Mouse (Mus musculus) C2C12 (cell line): ENCODE data around the gene Myom1. TPM values are rescaled to one million over a fixed set of nuclear protein-coding genes. Genes with fewer than 3 reads are reported as not detected.

ENCODE experiments used
- H3K27me3 ChIP-seq: one replicate; pipeline ENCODE4 v1.6.1; 2011; ENCODE audit not compliant: control insufficient read depth, insufficient read depth, insufficient read length
- H3K36me3 ChIP-seq: one replicate; pipeline ENCODE4 v1.6.1; 2011; ENCODE audit not compliant: control insufficient read depth, insufficient read depth
- H3K4me3 ChIP-seq: one replicate; pipeline ENCODE4 v1.5.1; 2011; ENCODE audit warnings: mild to moderate bottlenecking, control low read depth; ENCODE audit not compliant: poor library complexity, insufficient read depth, severe bottlenecking
- H3K79me2 ChIP-seq: one replicate; pipeline ENCODE4 v1.6.1; 2011; ENCODE audit not compliant: control insufficient read depth, insufficient read depth
- H3K79me3 ChIP-seq: one replicate; pipeline ENCODE4 v1.6.1; 2011; ENCODE audit warnings: low read depth, control low read depth
- H3ac ChIP-seq: one replicate; pipeline ENCODE3; 2011; ENCODE audit warnings: low read depth; ENCODE audit not compliant: control insufficient read depth, insufficient read length
- CEBPB ChIP-seq: IDR thresholded peaks from one replicate; pipeline ENCODE4 v1.6.1; 2011; ENCODE audit warnings: low read depth, mild to moderate bottlenecking, control low read depth, moderate library complexity
- CTCF ChIP-seq: IDR thresholded peaks from one replicate; pipeline ENCODE4 v1.5.1; 2011; ENCODE audit not compliant: control insufficient read depth, insufficient read depth, insufficient read length
- FOSL1 ChIP-seq: IDR thresholded peaks from one replicate; pipeline ENCODE4 v1.8.0; 2011; ENCODE audit warnings: mild to moderate bottlenecking, low read length; ENCODE audit not compliant: poor library complexity, insufficient read depth, severe bottlenecking
- MAX ChIP-seq: IDR thresholded peaks from one replicate; pipeline ENCODE4 v1.6.1; 2011; ENCODE audit warnings: mild to moderate bottlenecking, control low read depth
- MYOD1 ChIP-seq: IDR thresholded peaks from one replicate; pipeline ENCODE4 v1.6.1; 2011; ENCODE audit warnings: low read depth; ENCODE audit not compliant: control insufficient read depth, insufficient read length
- MYOG ChIP-seq: IDR thresholded peaks from one replicate; pipeline ENCODE4 v1.6.1; 2011; ENCODE audit not compliant: control insufficient read depth, insufficient read length; ENCODE audit errors: extremely low read depth
- USF1 ChIP-seq: IDR thresholded peaks from one replicate; pipeline ENCODE4 v1.6.1; 2011; ENCODE audit warnings: low read depth, mild to moderate bottlenecking, control low read depth, moderate library complexity
- polyA plus RNA-seq: library from polyadenylated mRNA; unstranded; fragments of >200 nt; fragmentation: generic; extraction: Trizol; gene quantifications from one replicate; pipeline ENCODE4 v1.2.1, GENCODE M21; 2012; ENCODE audit warnings: missing spikeins

Gene Myom1
- polyA plus RNA-seq, 1 experiment: 0.35 TPM

GRCm38 (mm10) chr17:71089781-71090480 lies 87.5 kb downstream of the Myom1 start:
- H3K36me3 ChIP-seq: no peaks in the 10 kb centered on the region
- no peaks in the 10 kb centered on the region for H3K79me3 ChIP-seq
- H3K4me3 ChIP-seq: no peak overlapping the region
- no peak overlapping the region for H3ac ChIP-seq
- TF ChIP-seq MYOG: no peak
- no peak for TF ChIP-seq CTCF
- no peak for TF ChIP-seq MAX
- TF ChIP-seq CEBPB: no peak
- no peak for TF ChIP-seq USF1
- no peak for TF ChIP-seq FOSL1
- TF ChIP-seq MYOD1: no peak
- H3K79me2 ChIP-seq: no peaks in the 10 kb centered on the region
- no peaks in the 10 kb centered on the region for H3K27me3 ChIP-seq

GRCm38 (mm10) chr17:71091024-71091423 lies 88.6 kb downstream of the Myom1 start:
- TF ChIP-seq MAX (no peak), FOSL1 (no peak), MYOG (no peak), CEBPB (no peak), USF1 (no peak), CTCF (no peak), MYOD1 (no peak)
- Histone ChIP-seq H3K79me3 (no peaks in the 10 kb centered on the region), H3K27me3 (no peaks in the 10 kb centered on the region), H3ac (no peak overlapping the region), H3K36me3 (no peaks in the 10 kb centered on the region), H3K79me2 (no peaks in the 10 kb centered on the region), H3K4me3 (no peak overlapping the region)

GRCm38 (mm10) chr17:71092341-71092740 lies 89.9 kb downstream of the Myom1 start:
- TF ChIP-seq USF1: no peak
- TF ChIP-seq FOSL1: no peak
- TF ChIP-seq MYOG: no peak
- no peak for TF ChIP-seq MAX
- TF ChIP-seq CTCF: no peak
- TF ChIP-seq CEBPB: no peak
- no peak for TF ChIP-seq MYOD1
- Histone ChIP-seq H3K36me3 (no peaks in the 10 kb centered on the region), H3ac (no peak overlapping the region), H3K79me2 (no peaks in the 10 kb centered on the region), H3K27me3 (no peaks in the 10 kb centered on the region), H3K4me3 (no peak overlapping the region), H3K79me3 (no peaks in the 10 kb centered on the region)

- Histone ChIP-seq H3K4me3 (no peak overlapping the region), H3K79me3 (no peaks in the 10 kb centered on the region), H3K79me2 (no peaks in the 10 kb centered on the region), H3K36me3 (no peaks in the 10 kb centered on the region), H3K27me3 (no peaks in the 10 kb centered on the region), H3ac (no peak overlapping the region)
- TF ChIP-seq CTCF (no peak), MYOG (no peak)
Measured at GRCm38 (mm10) chr17:71093793-71094192, 91.4 kb downstream of the Myom1 start.

- H3ac ChIP-seq: no peak overlapping the region
- H3K79me3 ChIP-seq: no peaks in the 10 kb centered on the region
- no peaks in the 10 kb centered on the region for H3K36me3 ChIP-seq
- no peaks in the 10 kb centered on the region for H3K27me3 ChIP-seq
- no peak overlapping the region for H3K4me3 ChIP-seq
- no peak for TF ChIP-seq MYOD1
- no peak for TF ChIP-seq FOSL1
- TF ChIP-seq MAX: no peak
- TF ChIP-seq USF1: no peak
- no peak for TF ChIP-seq CTCF
- no peak for TF ChIP-seq MYOG
- no peak for TF ChIP-seq CEBPB
- H3K79me2 ChIP-seq: no peaks in the 10 kb centered on the region
Measured at GRCm38 (mm10) chr17:71094438-71094837, 92.0 kb downstream of the Myom1 start.

- no peak overlapping the region for H3ac ChIP-seq
- no peaks in the 10 kb centered on the region for H3K79me2 ChIP-seq
- H3K4me3 ChIP-seq: no peak overlapping the region
- H3K36me3 ChIP-seq: no peaks in the 10 kb centered on the region
- no peak for TF ChIP-seq FOSL1
- TF ChIP-seq MAX: no peak
- TF ChIP-seq MYOD1: no peak
- TF ChIP-seq CEBPB: no peak
- no peak for TF ChIP-seq CTCF
- no peaks in the 10 kb centered on the region for H3K27me3 ChIP-seq
- H3K79me3 ChIP-seq: no peaks in the 10 kb centered on the region
Measured at GRCm38 (mm10) chr17:71096557-71097208, 94.2 kb downstream of the Myom1 start.
